Mouse (Mus musculus) spleen, adult 2 months (tissue): ENCODE results near the gene Mapk10.

Source experiments
- CTCF ChIP-seq: fragments of 200-500 bp; IDR thresholded peaks from 2 replicates; pipeline ENCODE4 v1.5.1; 2011; ENCODE audit warnings: mild to moderate bottlenecking, inconsistent platforms; ENCODE audit not compliant: insufficient read depth, insufficient read length, insufficient replicate concordance; ENCODE audit errors: extremely low read depth
- POLR2A ChIP-seq: fragments of 200-500 bp; IDR thresholded peaks from 2 replicates; pipeline ENCODE4 v1.6.1; 2011; ENCODE audit warnings: low read depth, low read length, inconsistent platforms

GRCm38 (mm10) chr5:103037752-103038151, 173.4 kb downstream of the Mapk10 start:
- TF ChIP-seq CTCF: no peak
- TF ChIP-seq POLR2A: no peak
